Mouse (Mus musculus) megakaryocyte, adult 5-6 weeks (primary cell): Measurements from ENCODE around the gene Agl. TPM values are rescaled to one million over a fixed set of nuclear protein-coding genes. Genes with fewer than 3 reads are reported as not detected.
"Not testable (repeated sequence)": the region's sequence is repeated elsewhere in the genome, so short reads cannot be mapped to it uniquely, and the experiment has no call there.

Source experiments
- ATAC-seq: 2 replicates; pipeline ENCODE4 v1.8.0; 2016; ENCODE audit warnings: mild to moderate bottlenecking, inconsistent platforms; ENCODE audit not compliant: poor library complexity, severe bottlenecking
- total RNA-seq, 2 experiments: library from RNA; stranded (forward) in 1 of 2; stranded (reverse) in 1 of 2; fragments of 153-499, 151-499 nt in 1 of 2; fragments of 221-1000, 200-1000 nt in 1 of 2; gene quantifications; 2 replicates each; pipeline versions ENCODE4 v1.2.3 to v1.2.4; 2015 to 2017

Gene Agl
- total RNA-seq, 2 experiments from 2014 or later, result 15.5 to 19.3 TPM

DNA sequence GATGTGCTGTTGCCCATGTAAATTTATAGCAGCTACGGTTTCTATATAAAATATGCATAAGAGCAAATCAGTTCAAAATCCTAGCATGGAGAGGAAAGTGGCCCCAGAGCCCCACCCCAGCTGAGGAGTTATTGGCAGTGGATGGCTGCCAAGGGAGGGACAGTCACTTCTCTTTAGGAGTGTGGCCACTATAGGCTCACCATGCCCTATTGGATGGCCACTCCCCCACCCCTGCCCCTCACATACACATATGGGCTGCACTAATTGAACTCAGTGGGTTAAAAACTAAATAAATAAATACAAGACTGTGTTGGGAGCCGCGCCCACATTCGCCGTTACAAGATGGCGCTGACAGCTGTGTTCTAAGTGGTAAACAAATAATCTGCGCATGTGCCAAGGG is 9.3 kb upstream of the Agl start:
- no peak for ATAC-seq

GRCm38 (mm10) chr3:116816674-116817215 is 8.8 kb upstream of the Agl start:
- no peak for ATAC-seq

- ATAC-seq, result no peak
Measured at GRCm38 (mm10) chr3:116815916-116816315, 8.0 kb upstream of the Agl start.

DNA sequence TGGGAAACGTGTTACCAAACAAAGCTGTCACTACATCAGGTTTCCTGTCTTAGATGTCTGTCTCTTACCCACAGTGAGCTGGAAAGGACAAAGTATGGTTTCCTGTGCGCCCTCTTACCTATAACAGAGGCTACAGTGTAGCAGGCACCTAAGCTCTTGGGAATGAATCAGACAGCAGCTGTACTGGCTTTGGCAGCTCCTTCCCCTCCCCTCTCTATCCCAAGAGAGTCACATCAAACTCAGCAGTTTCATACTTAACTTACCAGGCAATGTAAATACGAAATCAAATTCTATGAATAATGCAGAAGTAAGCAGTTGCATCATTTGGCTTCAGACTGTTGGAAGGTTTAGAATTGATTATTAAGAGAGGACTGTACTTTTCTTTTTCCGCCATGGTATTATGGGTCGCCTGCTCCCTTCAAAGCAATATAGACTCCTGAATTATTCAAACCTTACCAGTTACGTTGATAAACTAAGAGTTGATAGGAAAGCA is 7.4 kb upstream of the Agl start:
- peak; percentile 52; the same call in 1 of the 2 replicates for ATAC-seq

DNA sequence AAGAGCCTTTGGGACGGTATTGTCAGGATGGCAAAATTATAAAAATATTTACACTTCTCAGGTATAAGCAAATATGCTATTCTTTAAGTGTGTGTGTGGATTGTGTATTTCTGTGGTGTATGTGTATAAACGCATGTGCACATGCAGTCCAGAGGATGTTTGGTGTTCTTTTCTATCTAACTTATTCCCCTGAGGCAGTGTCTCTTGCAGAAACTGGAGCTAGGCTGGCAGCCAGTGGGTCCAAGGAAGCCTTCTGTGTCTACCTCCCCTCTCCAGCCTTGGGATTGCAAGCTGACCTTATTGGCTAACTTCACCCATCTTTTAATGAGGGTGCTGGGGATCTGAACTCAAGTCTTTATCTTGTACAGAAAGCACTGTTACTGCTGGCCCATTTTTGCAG is 5.0 kb upstream of the Agl start:
- ATAC-seq, result no peak

DNA sequence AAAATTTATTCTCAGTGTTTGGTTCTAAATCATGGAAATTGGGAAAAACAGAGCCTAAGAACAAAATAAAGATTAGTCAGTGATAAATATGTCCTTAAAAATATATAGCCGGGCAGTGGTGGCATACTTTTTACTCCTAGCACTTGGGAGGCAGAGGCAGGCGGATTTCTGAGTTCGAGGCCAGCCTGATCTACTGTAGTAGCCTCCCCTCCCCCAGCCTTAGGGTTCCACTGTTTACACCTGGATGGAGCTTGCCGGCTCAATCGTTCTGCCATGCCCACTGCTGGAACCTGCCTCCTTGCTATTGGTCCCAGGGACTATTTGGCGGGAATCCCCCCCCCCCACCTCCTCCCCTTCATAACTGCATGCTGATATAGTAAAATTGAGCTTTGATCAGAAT is 2.4 kb upstream of the Agl start:
- ATAC-seq, result not testable (repeated sequence)

DNA sequence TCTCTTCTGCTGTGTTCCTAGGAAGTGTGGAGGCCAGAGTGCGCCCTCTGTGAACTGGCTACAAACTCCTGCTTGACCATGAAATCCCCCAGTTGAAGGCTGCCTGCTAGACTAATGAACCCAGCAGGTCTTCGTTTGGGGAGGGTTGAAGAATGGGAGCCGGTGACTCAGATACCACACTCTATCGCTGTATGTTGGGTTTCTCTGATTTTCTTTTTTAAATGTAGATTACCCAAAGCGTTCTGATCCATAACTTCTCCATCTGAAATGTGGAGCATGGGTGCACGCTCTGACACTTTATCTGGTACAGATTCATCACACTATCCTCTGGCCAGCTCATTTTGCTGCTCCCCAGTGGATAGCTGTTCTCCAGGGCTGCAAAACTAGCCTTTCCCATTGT is 1.3 kb upstream of the Agl start:
- no peak for ATAC-seq

DNA sequence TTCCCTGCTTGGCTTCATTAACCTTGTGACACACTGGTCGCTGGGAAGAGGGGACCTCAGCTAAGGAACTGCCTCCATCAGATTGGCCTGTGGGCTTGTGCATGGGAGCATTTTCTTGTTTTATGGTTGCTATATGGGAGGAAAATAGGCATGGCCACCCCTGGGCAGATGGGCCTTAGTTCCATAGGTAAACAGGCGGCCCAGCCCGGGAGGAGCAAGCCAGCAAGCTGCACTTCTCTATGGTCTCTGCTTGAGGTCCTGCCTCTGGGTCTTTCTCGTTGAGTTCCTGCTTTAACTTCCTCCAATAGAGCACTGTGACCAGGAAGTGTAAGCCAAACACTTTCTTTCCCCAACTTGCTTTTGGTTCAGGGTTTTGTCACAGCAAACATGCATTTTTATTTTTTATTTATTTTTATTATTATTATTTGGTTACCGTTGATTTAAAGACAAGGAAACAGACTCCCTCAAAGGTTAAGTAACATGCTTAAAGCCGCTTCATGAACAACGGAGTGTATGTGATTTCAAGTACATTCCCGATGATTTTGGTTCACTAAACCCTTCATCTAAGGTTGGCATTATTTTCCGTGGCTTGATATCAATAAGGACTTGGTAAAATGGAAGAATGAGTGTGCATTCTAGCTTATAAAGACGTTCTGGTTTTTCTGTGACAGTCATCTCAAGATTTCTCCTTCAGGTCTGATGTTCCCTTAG is 696 bp upstream of the Agl start:
- ATAC-seq, result peak; percentile 86

GRCm38 (mm10) chr3:116805866-116806265 is 2.1 kb downstream of the Agl start:
- no peak for ATAC-seq

- ATAC-seq, result no peak
Measured at GRCm38 (mm10) chr3:116804746-116805285, 3.1 kb downstream of the Agl start.

GRCm38 (mm10) chr3:116801755-116802154 is 6.2 kb downstream of the Agl start:
- no peak for ATAC-seq

DNA sequence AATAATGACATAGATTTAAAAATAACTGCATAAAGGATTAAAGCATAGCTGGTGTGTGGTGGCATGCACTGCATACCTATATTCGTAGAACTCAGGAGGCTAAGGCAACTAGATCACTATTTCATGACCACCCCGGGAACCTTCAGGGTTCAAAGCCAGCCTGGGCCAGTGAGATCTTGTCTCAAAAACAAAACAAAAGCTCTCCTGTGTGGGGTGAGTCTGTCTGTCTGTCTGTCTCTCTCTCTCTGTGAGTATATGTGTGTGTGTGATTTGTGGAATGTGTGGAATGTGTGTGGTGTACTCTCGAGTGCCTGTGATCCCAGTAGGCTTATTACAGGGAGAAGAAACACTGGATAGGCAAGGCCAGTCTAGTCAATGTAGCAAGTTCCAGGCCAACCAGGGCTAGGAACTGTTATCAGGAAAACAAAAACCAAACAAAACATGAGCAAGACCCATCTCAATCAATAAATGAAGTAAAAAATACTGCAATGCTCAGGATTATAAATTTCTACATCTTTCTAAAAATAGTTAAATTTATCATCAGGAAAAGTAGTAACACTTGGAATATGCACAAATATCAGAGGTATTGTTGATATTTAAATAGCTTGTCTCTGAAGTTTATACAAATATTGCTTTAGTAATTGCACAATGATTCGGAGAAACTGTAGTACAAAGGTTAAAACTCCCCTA is 9.0 kb downstream of the Agl start:
- ATAC-seq, result no peak

DNA sequence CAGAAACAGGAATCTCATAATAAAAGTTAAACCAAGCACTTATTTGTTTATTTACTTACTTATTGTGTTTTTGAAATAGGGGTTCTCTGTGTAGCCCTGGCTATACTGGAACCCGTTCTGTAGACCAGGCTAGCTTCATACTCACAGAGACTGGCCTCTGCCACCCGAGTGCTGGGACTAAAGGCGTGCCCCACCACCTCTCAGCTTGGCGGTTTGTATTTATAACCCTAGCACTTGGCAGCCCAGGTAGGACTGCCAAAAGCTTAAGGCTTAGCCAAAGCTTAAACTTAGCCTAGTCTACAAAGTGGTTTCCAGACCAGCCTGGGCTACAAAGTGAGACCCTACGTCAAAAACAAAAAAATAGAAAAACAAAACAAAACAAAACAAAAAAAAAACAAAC is 19.1 kb downstream of the Agl start:
- no peak for ATAC-seq

GRCm38 (mm10) chr3:116786543-116786942 is 21.4 kb downstream of the Agl start:
- no peak for ATAC-seq

- ATAC-seq, result no peak
Measured at GRCm38 (mm10) chr3:116785820-116786219, 22.1 kb downstream of the Agl start.

- ATAC-seq, result no peak
Measured at GRCm38 (mm10) chr3:116784811-116785210, 23.2 kb downstream of the Agl start.

DNA sequence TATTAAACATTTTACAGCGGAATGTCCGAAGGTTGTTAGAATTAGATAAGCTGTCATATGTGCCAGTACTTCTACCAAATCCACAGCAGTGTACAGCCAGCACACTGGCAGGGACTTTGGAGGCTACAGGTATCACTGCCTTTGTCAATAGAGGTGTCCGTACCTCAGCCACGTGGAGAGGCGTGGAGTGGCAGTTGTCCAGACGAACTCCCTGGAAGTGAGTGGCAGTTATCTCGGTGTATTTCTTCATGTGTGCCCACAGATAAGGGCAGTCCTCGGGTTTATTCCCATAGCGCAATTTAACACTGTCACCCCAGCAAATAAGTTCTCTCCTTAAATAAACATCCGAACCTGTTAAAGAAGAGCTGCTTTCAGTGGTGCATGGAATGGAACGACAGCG is 23.7 kb downstream of the Agl start:
- no peak for ATAC-seq

DNA sequence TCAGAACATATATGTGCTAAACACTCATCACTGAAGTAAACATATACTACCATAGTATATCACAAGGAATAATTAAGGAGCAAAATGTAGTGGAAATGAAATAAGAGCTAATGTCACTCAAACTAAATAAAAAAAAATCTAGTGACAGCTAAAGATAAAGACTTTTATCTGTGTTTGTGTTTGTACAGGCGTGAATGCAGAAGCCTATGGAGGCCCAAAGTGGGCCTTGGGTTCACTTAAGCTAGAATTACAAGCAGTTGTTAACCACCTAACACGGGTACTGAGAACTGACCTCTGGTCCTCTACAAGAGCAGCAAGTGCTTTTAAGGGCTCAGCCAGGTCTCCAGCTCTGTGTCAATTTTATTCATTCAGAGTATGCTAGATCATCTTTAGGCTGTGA is 31.0 kb downstream of the Agl start:
- no peak for ATAC-seq

DNA sequence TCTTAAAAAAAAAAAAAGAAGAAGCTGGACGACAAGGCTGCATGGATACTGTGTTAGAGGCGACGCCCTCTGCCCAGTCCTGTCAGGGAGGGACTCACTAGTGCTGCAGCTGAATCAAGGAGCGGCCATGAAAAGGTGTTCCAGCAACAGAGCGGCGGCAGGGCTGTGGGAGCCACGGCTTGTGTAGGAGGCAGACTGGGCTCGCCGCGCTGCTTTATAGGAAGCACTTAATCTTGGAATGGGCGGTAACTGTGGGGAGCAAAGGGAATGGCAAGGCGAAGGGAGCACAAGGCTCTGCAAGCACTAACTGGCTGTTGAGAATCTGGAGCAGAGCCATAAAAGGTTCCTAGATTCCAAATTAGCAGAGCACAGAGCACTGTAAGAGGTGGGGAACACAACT is 34.1 kb downstream of the Agl start:
- ATAC-seq, result no peak

DNA sequence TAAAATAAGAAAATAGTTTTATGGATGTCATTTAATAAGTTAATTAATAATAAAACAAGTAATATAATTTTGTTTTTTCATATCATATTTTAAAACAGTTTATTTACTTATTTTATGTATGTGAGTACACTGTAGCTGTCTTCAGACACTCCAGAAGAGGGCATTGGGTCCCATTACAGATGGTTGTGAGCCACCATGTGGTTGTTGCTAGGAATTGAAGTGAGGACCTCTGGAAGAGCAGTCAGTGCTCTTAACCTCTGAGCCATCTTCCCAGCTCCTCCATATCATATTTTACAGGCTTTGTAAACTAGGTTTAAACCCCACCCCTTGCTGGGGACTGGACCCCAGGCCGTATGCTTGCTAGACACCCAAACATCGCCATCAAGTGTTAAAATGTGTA is 36.4 kb downstream of the Agl start:
- ATAC-seq, result no peak

DNA sequence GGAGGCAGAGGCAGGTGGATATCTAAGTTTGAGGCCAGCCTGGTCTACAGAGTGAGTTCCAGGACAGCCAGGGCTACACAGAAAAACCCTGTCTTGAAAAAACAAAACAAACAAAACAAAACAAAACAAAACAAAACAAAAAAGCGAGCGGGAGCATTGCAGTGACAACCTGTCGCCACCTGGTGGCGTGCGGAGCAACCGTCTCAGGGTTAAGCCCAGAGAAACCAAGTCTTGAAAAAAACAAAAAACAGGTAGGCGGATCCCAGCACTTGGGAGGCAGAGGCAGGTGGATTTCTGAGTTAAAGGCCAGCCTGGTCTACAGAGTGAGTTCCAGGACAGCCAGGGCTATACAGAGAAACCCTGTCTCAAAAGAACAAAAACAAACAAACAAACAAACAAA is 41.0 kb downstream of the Agl start:
- peak; percentile 80 for ATAC-seq

GRCm38 (mm10) chr3:116752818-116753217 is 55.1 kb downstream of the Agl start:
- no peak for ATAC-seq
